ENCODE assay signal across 8 mouse cellular contexts in genomic region chr10:95940046-95940900, GRCm38 (mm10). TPM values are rescaled to one million over a fixed set of nuclear protein-coding genes. Genes with fewer than 3 reads are reported as not detected.
DNase-seq lines count a peak whose midpoint lies in the region; ATAC-seq lines count a peak whose summit lies in the region.

Gene Eea1, plus strand, starts transcription at chr10:95940650.

- H3K9me3 ChIP-seq in hindbrain, embryonic 16.5 days (ENCODE audit: control insufficient read depth, low read length), result no peaks in the 10 kb centered on the region

- H3K4me2 ChIP-seq in hindbrain, embryonic 16.5 days (ENCODE audit: low read length), result peak within 1 kb of the TSS; percentile 79

- peak; percentile 96 for DNase-seq in ZHBTc4 (ENCODE audit: low read depth, low spot score)
- DNase-seq in cerebellum, postnatal 4 days (ENCODE audit: low spot score in 2 of 2), result peak; percentile 78 to 91
- DNase-seq in gastrocnemius, adult 18-20 months (ENCODE audit: low spot score), result peak; percentile 89
- DNase-seq in left cerebral cortex, adult 11 months (ENCODE audit: low spot score), result peak; percentile 88
- DNase-seq in lung, postnatal 36 days, result peak; percentile 95
- peak; percentile 96 for DNase-seq in retina, embryonic 14.5 days (ENCODE audit: low spot score)
- DNase-seq in thymus, postnatal 36 days, result peak; percentile 57 to 69

- peak; percentile 98 for ATAC-seq in hindbrain, embryonic 16.5 days

- H3K9ac ChIP-seq in hindbrain, embryonic 16.5 days (ENCODE audit: low read depth, low read length), result peak within 1 kb of the TSS; percentile 80

- under 1% methylated on average over 43 of the region's 59 CpGs for WGBS in hindbrain, embryonic 16.5 days

- peaks cover 17% of the 10 kb centered on the region for H3K4me1 ChIP-seq in hindbrain, embryonic 16.5 days (ENCODE audit: control insufficient read depth, insufficient read depth, low read depth, low read length)

- H3K36me3 ChIP-seq in hindbrain, embryonic 16.5 days (ENCODE audit: control insufficient read depth, insufficient read depth, low read length), result no peaks in the 10 kb centered on the region

- H3K27ac ChIP-seq in hindbrain, embryonic 16.5 days (ENCODE audit: low read depth, low read length), result peak within 1 kb of the TSS; percentile 89

- H3K4me3 ChIP-seq in hindbrain, embryonic 16.5 days (ENCODE audit: low read length), result peak within 1 kb of the TSS; percentile 68

- no peaks in the 10 kb centered on the region for H3K27me3 ChIP-seq in hindbrain, embryonic 16.5 days (replicated peaks; ENCODE audit: control insufficient read depth, insufficient read depth, low read length)

RNA-seq across cellular contexts. Expression of gene Eea1, which starts in this region (rescaled TPM):
- 10 to 100 TPM; 23.6 to 29.5 TPM for total RNA-seq in gastrocnemius, adult 18-20 months (2021)
- polyA plus RNA-seq in hindbrain, embryonic 16.5 days (2015; fragmentation: Nextera tagmentation; extraction: Ambion mirVana), result 21.6 and 23.2 TPM in 2 replicates

Comparison
In these comparisons a context has a peak if more than half of its experiments do, and no peak if none do; other contexts are left out.
1. Peak in every context shown above with its lines: DNase-seq, ATAC-seq, H3K4me3 ChIP-seq and H3K27ac ChIP-seq.